Mouse (Mus musculus) ES-E14 (cell line): Measurements from ENCODE around the gene Slc25a45. TPM values are rescaled to one million over a fixed set of nuclear protein-coding genes. Genes with fewer than 3 reads are reported as not detected.

Source experiments
- DNase-seq: peaks from one replicate; pipeline ENCODE4 v3.0.0-alpha.2; 2013; ENCODE audit warnings: low read depth, low spot score
- H3K27ac ChIP-seq: 2 replicates; pipeline ENCODE4 v1.5.1; 2012; ENCODE audit warnings: low read depth, mild to moderate bottlenecking, low read length, moderate library complexity, mixed read lengths; ENCODE audit not compliant: poor library complexity, insufficient read depth, severe bottlenecking
- H3K36me3 ChIP-seq: 2 replicates; pipeline ENCODE4 v1.6.1; 2012; ENCODE audit warnings: mild to moderate bottlenecking, low read length, moderate library complexity, mixed read lengths; ENCODE audit not compliant: control insufficient read depth, poor library complexity, insufficient read depth, severe bottlenecking
- H3K4me1 ChIP-seq, 2 experiments: fragments of 150-350 bp in 1 of 2; sonication (generic) in 1 of 2; 2 replicates each; pipeline ENCODE4 v1.6.1; 2012; ENCODE audit warnings: low read length in 2 of 2, mild to moderate bottlenecking in 1 of 2, mixed read lengths in 1 of 2; ENCODE audit not compliant: control insufficient read depth in 2 of 2, insufficient read depth in 2 of 2, poor library complexity in 1 of 2
- H3K4me3 ChIP-seq, 2 experiments: fragments of 150-350 bp in 1 of 2; sonication (generic) in 1 of 2; 2 replicates each; pipeline ENCODE4 v1.5.1; 2012; ENCODE audit warnings: low read length in 2 of 2, low read depth in 1 of 2, mild to moderate bottlenecking in 1 of 2, mixed read lengths in 1 of 2; ENCODE audit not compliant: insufficient read depth in 1 of 2, poor library complexity in 1 of 2, severe bottlenecking in 1 of 2
- H3K9ac ChIP-seq: 2 replicates; pipeline ENCODE4 v1.6.1; 2012; ENCODE audit warnings: low read depth, mild to moderate bottlenecking, low read length, mixed read lengths; ENCODE audit not compliant: poor library complexity, insufficient read depth, severe bottlenecking
- H3K9me3 ChIP-seq: fragments of 150-350 bp; sonication (generic); 2 replicates; pipeline ENCODE4 v1.6.1; 2012; ENCODE audit warnings: low read depth, mild to moderate bottlenecking, low read length; ENCODE audit not compliant: control insufficient read depth, insufficient read depth
- CHD2 ChIP-seq: IDR thresholded peaks from 2 replicates; pipeline ENCODE4 v1.6.1; 2014; ENCODE audit warnings: mild to moderate bottlenecking, low read depth, low read length, inconsistent platforms
- HCFC1 ChIP-seq: IDR thresholded peaks from 2 replicates; pipeline ENCODE4 v1.6.1; 2012; ENCODE audit warnings: low read length, inconsistent platforms, borderline replicate concordance; ENCODE audit not compliant: insufficient read depth
- MAFK ChIP-seq: IDR thresholded peaks from 2 replicates; pipeline ENCODE4 v1.6.1; 2014; ENCODE audit warnings: mild to moderate bottlenecking, low read depth, low read length, inconsistent platforms; ENCODE audit not compliant: insufficient read depth
- ZC3H11A ChIP-seq: IDR thresholded peaks from 2 replicates; pipeline ENCODE4 v1.6.1; 2012; ENCODE audit warnings: low read depth, mild to moderate bottlenecking, inconsistent platforms, low read length, borderline replicate concordance
- ZNF384 ChIP-seq: IDR thresholded peaks from 2 replicates; pipeline ENCODE4 v1.6.1; 2012; ENCODE audit warnings: low read depth, low read length, inconsistent platforms
- in situ Hi-C, 2 experiments: fragments of 600-800 bp; cut with MboI; formaldehyde crosslinking; loops; one replicate each; pipeline ENCODE4 v1.15.1; 2025; ENCODE audit warnings: low sequenced_read_pairs in 2 of 2, inconsistent platforms in 1 of 2; ENCODE audit not compliant: unreplicated experiment in 2 of 2
- total RNA-seq: library from RNA; depleted of rRNA; stranded (reverse); fragments of 300-350 nt; gene quantifications from 2 replicates; pipeline ENCODE4 v1.2.3, GENCODE M21; 2012

Gene Slc25a45
- total RNA-seq, 1 experiment, result 1.2 TPM

DNA sequence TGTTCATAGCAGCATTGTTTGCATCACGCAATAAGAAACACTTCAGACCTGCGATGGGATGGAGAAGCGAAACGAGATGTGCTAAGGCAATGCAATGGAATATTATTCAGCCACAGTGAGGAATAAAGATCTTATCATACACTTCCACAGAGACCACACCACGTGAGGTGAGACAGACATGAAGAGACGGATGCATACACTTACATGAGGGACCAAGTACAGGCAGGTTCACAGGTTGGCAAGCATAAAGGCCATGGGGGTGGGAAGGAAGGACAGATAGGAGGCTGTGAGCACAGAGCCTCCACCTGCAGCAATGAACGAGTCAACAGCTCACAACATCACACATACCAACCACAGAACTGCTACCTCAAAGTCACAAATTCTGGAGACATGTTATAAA lies 46.8 kb upstream of the Slc25a45 start:
- in situ Hi-C loops, result no loop called here
- Histone ChIP-seq H3K36me3 (no peaks in the 10 kb centered on the region; the same call in 1 of the 2 replicates), H3K4me1 (peaks cover 0 to 12% of the 10 kb centered on the region in 2 experiments; a peak in 2 of 4 replicates), H3K9me3 (no peaks in the 10 kb centered on the region), H3K4me3 (no peak overlapping the region), H3K9ac (no peak overlapping the region), H3K27ac (no peak overlapping the region)
- TF ChIP-seq ZC3H11A, result no peak
- no peak for TF ChIP-seq MAFK
- no peak for TF ChIP-seq ZNF384
- TF ChIP-seq CHD2, result no peak
- TF ChIP-seq HCFC1, result no peak
- no peak for DNase-seq

DNA sequence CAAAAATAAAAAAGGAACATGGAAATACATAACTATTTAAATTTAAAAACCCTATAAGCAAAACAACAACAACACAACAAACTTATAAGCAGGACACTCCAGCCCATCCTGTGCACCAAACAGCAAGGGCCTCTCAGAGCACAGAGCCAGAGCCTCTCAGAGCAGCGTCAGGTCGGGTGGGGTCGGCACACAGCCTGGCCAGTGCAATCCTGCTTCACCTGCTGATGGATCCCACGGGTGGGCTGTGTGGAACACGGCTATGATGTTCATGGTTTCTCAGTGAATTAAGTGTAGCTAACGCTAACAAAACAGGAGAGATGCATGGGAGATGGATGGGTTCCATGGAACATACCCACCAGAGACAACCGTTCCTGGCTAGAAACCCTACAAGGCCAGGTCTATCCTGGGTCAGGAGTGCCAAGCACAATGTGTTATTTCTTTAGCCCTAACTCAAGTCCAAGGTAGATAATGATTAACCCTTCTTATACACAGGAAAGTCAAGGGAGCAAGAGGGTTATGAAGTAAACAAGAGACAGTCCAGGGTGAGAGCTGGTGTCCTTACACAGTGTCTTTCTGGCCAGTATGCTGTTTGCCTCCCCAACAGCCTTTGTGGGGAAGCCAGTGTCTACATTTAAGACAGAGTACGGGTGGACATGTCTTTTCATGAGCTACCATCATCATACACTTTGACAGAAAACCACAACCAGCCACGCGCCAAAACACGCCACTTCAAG lies 46.2 kb upstream of the Slc25a45 start:
- Histone ChIP-seq H3K27ac (no peak overlapping the region), H3K9me3 (no peaks in the 10 kb centered on the region), H3K9ac (no peak overlapping the region), H3K4me1 (peaks cover 1 to 14% of the 10 kb centered on the region in 2 experiments; a peak in 2 of 4 replicates), H3K4me3 (no peak overlapping the region), H3K36me3 (no peaks in the 10 kb centered on the region; the same call in 1 of the 2 replicates)
- DNase-seq, result no peak
- no peak for TF ChIP-seq CHD2
- no peak for TF ChIP-seq ZNF384
- TF ChIP-seq HCFC1, result no peak
- TF ChIP-seq MAFK, result no peak
- TF ChIP-seq ZC3H11A, result no peak
- in situ Hi-C loops, result no loop called here

DNA sequence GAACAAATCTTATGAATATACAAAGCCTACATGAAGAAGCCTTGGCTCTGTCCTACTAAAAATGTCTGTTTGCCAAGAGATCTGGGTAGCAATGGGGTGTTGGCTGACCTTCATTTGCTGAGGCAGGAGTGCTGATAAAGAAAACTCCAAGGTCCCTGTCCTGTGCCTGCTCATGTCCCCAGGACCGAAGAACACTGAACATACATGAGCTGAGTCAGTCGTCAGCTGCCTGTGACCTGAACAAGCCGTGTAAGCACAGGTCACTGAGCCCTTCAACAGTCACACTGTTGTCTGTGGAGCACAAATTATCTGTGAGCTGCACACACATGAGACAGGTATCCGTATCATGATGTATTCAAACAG lies 45.7 kb upstream of the Slc25a45 start:
- Histone ChIP-seq H3K9me3 (no peaks in the 10 kb centered on the region), H3K36me3 (no peaks in the 10 kb centered on the region; the same call in 1 of the 2 replicates), H3K27ac (no peak overlapping the region), H3K9ac (no peak overlapping the region), H3K4me1 (peaks cover 5 to 17% of the 10 kb centered on the region in 2 experiments; a peak in 3 of 4 replicates), H3K4me3 (no peak overlapping the region)
- in situ Hi-C loops, result no loop called here
- no peak for DNase-seq
- TF ChIP-seq HCFC1, result no peak
- no peak for TF ChIP-seq ZC3H11A
- no peak for TF ChIP-seq ZNF384
- no peak for TF ChIP-seq CHD2

DNA sequence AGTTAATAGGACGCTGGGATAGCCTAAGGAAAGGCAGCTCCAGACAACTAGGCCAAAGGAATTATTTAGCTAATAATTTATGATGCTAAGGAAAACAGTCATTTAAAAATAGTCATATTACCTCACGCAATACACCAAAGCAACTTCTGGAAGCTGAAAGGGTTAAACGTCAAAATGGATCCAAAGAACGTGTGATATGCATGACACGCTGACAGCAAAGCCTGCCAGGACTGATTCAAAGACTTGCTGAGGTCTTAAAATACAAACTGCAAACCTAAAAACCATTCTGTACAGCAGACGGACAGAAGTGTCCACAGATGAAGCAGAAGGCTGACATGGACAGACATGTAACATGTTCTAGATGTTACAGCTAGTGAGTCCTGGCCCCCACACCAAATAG lies 45.3 kb upstream of the Slc25a45 start:
- Histone ChIP-seq H3K9me3 (no peaks in the 10 kb centered on the region), H3K4me1 (peaks cover 6 to 20% of the 10 kb centered on the region in 2 experiments; a peak in 3 of 4 replicates), H3K9ac (no peak overlapping the region), H3K27ac (no peak overlapping the region), H3K4me3 (no peak overlapping the region), H3K36me3 (no peaks in the 10 kb centered on the region; the same call in 1 of the 2 replicates)
- no peak for DNase-seq
- TF ChIP-seq ZC3H11A (no peak), ZNF384 (no peak), HCFC1 (no peak), CHD2 (no peak), MAFK (no peak)
- in situ Hi-C loops, result no loop called here
